Mouse (Mus musculus): ENCODE measurements around the gene Osgep. TPM values are rescaled to one million over a fixed set of nuclear protein-coding genes. Genes with fewer than 3 reads are reported as not detected.
"Not testable (repeated sequence)": the region's sequence is repeated elsewhere in the genome, so short reads cannot be mapped to it uniquely, and the experiment has no call there.

Gene Osgep
- total RNA-seq, 2 experiments from 2014 or later: 45.2 to 48.4 TPM

DNA sequence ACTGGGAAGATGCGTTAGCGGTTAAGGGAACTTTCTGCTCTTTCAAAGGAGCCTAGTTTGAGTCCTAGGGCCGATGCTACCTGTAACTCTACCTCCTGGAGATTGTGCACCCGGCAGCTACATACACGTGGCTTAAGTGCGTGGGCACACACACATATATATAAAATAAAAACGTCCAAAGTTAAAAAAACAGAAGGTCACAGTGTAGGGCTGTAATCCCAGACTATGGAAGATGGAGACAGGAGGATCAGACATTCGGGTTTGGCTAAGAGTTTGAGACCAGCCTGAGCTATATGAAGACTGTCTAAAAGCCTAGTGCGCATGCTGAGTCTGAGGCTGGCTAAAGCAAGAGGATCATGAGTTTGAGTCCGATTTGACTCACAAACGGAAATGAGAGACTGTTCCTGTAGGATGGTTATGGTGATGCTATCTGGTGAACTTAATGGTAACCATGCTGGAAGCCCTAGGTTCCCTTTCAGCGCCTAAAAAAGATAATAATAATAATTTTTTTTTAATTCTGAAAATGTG lies 6.9 kb upstream of the Osgep start:
- no peak for DNase-seq

DNA sequence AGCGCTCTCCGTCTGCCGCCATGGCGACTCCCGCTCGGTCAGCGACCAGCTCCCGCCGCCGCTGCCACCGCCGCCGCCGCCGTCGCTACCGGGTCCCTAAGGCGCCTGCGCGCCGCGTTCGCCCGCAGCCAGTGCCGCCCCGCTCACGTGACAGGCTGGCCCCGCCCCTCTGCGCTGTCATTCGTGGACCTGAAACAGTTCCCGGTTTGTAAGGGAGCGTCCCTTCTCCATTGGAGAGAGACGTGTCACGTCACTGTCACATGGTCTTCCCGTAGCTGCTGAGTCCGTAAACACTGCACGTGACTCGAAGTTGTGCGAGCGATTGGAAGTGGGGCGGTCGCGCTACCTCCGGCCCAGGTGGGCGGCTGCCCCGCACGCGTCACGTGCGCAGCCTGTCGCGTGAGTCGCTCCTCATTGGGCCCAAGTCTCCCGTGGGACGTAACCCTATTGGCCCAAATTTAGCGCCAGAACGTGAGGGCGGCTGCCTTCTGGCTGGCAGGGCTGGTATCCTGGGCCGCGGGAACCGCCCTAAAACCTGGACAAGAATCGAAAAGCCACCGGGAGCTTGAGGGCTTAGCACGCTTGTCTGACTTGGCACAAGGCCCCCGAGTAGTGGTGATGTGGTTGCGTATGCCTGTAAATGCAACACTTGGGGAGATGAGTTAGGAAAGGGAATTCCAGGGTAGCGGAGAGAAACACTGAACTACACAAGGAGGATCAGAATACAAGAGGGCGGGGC lies 6.2 kb upstream of the Osgep start, which contains the start of the genes Pip4p1 and Pnp:
TSS of gene Pip4p1 (minus strand) at position 103 of the 739 bp plus-strand sequence.
TSS of gene Pnp (plus strand) at position 329 of the 739 bp plus-strand sequence.
- DNase-seq: peak; percentile 99

DNA sequence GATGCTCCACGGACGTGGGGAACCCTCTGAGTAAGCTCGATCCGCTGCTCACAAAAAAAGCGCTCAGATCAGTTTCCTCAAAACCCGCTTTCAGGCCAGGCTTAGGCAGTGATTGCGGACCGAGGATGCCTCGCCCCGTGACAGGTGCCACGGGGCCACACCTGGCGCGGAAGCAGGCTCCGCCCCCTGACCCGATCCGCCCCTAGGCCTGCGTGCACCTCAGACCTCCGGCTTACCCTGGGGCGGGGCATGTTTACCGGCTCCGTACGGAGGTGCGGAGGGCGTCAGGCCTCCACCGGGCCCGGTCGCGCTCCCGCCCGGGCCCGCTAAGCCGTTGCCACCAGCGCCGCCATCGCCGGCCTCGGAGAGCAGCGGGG lies 5.7 kb upstream of the Osgep start:
- DNase-seq: peak; percentile 55

DNA sequence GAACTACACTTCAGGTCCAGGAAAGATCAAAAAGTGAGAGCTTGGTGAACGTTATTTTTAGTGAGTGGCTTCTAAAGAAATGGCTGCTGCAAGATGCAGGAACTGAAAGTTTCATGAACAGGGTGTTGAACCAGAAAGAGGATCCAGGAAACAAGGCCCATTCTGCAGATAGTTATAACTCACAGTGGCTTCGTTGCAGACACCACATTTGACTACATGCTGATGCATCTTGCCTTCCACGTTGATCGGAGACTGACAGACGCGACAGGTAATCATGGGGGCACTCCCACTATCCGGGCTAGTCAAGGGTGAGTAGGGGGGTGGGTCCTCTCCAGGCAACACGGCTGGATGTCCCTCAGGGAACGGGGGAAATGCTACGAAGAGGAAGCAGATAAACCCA lies 5.3 kb upstream of the Osgep start:
- DNase-seq: no peak

DNA sequence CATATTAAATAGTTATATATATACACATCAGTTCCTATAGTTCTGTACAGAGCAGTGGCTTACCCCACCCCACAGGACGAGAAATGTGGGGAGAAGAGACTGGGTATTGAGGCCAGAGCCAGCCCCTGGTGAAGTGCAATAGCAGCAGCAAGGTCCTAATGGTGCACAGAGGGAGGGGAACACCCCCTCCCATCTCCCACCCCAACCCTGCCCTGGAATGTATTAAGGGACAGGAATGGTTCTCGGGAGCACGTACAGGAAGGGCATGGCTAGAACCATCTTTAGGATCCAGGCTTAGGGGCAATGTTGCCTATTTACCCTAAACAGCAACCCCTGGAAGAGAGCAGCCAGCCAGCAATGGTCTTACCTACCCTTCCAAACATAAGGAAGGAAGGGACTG lies 2.7 kb upstream of the Osgep start:
- no peak for DNase-seq

DNA sequence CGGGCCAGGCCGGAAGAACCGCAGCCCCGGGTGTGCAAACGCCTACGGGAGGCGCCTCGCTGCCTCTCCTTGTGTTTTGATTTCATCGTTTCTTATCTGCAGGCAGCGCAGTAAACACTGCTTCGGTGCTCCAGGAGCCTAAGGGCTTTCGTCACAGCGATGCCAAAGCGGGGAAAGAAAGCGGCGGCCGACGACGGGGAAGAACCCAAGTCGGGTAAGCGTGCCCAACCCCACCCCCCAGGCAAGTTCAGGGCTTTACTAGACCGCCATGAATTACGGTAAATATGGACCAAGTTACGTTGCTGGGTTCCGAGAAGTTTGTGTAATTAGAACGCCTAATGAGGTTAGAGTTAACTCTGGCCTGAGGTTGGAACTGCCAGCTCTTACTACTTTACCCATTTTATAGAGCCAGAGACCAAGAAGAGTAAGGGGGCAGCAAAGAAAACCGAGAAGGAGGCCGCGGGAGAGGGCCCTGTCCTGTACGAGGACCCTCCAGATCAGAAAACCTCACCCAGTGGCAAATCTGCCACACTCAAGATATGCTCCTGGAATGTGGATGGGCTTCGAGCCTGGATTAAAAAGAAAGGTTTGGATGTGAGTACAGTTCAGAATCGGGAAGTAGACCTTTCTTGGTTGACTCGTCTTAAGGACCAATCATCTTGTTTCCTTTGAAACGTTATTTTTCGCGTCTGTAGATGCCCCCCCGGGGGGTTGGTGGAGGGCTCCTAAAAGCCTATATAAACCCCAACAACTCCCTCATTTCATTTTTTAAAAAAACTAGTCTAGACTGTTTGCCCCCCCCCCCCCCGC lies 623 bp upstream of the Osgep start:
- no peak for DNase-seq

DNA sequence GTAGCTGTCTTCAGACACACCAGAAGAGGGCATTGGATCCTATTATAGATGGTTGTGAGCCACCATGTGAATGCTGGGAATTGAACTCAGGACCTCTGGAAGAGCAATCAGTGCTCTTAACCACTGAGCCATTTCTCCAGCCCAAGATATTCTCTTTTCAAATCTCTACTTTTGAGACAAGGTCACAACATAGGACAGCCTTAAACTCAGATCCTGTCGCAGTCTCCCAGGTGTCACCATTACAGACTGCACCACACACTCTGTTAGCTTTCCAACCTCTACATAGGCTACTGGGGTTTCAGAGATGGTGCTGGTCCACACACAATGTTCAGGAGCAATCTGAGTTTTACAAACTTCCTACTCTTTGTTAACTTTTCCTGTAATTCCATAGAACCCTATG lies 1.3 kb downstream of the Osgep start:
- not testable (repeated sequence) for DNase-seq

DNA sequence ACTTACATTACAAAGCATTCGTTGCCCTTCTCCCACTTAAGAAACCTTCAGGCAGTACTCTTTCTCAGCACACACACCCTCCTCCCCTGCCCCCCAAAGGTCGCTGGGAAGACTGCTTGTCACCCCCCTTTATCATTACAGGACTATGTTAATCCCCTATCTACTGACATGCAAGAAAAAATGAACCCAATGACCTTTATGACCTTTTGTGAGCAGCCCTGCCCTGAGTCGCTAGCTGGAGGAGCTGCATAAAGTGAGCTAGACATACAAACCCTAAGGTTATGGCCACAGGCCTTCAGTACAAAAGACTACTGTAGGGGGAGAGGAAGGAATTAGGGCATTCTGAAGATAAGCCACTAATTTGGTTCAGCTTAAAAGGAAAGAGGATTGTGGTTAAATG lies 13.3 kb downstream of the Osgep start:
- DNase-seq: no peak

DNA sequence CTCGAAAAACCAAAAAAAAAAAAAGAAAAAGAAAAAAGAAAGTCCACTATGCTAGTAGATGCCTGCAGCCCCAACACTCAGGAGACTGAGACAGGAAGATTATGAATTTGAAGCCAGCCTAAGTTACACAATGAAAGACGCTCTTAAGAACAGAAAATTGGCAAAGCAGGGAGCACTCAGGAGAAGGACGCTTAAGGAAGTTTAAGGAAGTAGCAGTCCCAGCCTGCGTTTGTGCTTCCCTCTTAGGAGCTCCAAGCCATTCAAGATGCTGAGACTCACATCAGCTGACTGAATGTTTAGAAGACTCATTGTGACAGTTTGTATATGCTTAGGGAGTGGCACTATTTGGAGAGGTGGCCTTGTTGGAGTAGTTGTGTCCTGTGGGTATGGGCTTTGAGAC lies 16.6 kb downstream of the Osgep start:
- no peak for DNase-seq

DNA sequence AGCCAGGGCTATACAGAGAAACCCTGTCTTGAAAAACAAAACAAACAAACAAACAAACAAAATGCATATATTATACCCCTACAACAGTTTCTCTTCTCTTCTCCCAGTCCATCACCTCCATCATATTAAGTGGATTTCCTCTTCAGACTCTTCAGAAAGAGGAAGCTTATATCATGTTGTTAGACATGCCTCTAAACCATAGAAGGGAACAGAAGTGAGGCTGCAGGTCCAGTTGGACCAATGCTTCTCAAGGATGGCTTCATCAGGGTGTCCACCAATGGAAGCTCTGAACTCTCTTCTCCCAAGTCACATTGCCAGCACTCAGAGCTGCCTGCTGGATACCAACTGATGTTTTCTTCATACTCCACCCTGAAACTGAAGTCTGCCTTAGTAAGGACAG lies 19.4 kb downstream of the Osgep start:
- DNase-seq: not testable (repeated sequence)

DNA sequence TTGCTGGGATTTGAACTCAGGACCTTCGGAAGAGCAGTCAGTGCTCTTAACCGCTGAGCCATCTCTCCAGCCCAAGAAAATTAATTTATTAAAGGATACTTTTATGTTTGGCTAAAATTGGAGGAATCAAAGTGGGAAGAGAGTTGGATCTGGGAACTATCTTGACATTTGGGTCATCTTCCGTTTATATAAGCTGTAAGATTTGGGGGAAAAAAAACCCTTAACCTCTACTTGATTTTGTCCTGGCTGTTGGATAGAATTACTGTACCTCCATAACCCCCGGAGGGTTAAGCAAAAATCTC lies 19.9 kb downstream of the Osgep start:
- DNase-seq: no peak

DNA sequence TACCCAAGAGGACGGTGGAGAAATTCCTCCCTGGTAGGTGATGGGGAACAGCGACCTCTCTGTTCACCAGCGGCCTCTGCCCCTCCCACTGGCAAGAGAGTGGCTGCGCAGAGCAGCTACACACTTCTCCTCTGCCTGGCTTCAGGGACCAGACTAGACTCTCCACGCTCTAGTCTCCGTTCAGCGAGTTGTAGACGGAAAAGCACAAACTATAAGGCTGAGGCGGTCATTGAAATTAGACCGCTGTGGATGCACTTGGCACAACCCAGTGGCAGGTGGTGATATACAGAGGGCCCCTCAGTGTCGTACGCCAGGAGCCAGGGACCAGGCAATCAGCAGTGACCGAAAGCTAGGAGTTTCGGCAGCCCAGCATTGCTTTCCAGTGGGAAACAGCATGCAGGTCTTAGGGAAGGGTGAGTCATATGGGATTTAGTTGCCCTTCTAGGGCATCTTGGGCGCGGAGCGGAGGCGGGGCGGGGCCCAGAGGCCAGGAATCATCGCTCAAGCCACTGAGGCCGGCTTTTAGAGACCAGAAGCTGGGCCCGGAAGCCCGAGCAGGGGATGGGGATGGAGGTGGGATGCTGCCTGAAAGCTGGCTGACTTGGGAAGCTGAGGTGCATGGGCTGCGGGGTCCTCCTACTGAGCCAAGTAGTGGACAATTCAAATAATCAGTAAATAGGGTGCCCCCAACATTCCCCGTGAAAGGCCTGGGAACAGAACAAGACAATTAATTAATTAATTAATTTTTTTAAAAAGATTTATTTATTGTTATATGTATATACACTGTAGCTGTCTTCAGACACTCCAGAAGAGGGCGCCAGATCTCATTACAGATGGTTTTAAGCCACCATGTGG lies 20.5 kb downstream of the Osgep start:
- no peak for DNase-seq

DNA sequence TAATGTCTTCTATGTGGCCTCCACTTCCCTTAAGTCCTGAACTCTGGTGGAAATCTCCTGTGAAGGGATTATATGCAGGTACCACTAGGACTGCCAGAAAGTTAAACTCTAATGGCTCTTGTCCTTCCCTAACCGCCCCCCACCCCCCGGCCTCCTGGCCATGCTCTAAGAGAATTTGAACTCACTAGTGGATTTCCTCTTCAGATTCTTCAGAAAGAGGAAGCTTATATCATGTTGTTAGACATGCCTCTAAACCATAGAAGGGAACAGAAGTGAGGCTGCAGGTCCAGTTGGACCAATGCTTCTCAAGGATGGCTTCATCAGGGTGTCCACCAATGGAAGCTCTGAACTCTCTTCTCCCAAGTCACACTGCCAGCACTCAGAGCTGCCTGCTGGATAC lies 26.7 kb downstream of the Osgep start:
- not testable (repeated sequence) for DNase-seq

DNA sequence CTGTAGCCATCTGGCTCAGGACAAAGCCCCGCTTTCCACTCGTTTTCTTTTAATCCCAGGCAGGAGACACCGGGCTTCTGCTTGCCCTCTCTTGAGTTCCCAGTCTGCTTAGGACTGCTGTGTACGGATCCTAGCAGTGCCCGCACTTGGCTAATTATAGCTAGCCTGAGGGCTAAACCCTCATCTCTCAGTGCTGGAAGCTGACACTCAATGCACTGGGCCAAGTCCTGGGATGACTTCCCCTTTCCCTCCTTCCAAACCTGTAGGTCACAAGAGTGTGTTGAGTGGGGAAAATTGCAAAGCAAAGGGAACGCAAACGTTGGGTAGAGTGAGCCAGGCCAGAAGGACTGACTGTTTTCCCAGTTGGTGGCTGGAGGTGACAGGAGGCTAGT lies 27.3 kb downstream of the Osgep start, which contains the start of gene Klhl33:
TSS of gene Klhl33 (minus strand) at position 134 of the 392 bp plus-strand sequence.
- peak; percentile 24 for DNase-seq

DNA sequence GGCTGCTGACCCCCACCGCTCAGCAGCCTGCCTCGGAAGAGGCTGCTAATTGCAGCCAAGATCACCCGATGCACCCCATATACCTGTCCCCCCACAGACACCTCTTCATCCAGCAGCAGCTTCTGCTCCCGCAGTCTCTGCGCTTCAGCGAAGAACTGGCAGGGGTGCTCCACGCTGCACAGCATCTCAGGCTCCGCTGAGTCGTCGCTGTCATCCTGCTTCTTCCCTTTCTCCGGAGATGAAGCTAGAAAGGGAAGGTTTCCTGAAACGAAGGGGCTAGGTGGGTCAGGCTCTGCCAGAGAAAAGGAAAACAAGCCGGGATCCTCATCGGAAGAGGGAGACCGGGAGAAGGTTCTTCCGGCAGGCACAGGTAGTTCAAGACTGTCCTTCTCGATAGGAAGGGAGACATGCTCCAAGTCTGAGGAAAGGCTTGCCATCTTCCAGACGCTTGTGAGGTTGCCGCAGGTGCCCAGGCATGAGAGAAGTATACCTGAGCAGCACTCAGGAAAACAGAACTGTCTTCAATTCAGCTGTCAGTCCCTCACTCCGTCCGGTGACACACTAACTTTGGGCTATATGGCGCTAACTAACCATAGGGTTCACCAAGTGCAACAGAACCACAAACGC lies 27.8 kb downstream of the Osgep start:
- peak; percentile 25 for DNase-seq

DNA sequence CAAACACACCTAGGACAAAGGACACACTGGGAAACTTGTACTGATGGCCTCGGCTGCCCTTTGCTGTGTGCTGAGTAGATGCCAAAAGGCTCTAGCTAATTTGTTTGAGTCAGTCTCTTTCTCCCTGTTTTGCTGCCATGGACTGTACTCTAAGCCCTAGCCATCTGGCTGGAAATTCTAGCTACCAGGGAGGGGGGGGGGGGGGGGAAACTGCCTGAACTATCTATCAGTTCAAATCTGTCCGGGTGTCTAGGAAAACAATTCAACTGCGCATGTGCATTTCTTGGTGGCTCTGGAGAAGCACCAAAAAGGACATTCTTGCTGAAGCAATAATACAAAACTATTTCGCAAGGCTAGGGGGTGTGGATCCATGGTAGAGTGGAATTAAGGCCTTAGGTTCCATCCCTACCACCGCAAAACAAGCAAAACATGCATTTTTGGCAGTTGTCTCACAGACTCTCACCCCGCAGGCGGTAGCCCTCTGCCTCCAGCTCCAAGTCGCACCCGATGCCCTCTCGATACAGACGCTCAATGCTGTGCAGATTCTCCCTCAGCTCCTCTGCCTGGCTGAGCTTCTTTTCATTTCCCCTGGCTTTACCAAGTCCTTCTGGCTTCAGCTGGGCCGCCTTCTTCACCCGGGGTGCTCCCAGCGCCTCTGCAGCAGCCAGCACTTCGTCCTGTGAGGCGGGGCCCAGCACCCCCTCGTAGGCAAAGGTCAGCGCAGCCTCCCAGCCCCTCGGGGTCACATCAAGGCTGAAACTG lies 28.5 kb downstream of the Osgep start:
- DNase-seq: peak; percentile 39

DNA sequence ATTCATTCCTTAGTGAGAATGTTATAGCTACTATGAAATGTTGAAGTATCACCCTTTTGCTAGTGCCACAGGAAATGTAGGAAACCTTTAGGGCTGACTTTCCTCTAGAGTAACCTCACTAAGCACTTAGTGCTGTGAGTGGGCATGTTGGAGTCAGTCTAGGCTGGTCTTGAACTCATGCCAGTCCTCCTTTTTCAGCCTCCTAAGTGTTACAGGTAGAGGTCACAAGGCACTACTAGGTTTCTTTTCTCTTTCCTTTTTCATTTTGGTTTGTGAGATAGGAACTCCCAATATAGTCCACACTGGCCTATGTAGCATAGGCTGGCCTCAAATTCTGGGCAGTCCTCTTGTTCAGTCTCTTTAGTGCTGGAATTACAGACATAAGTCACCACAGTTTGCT lies 29.3 kb downstream of the Osgep start:
- no peak for DNase-seq

DNA sequence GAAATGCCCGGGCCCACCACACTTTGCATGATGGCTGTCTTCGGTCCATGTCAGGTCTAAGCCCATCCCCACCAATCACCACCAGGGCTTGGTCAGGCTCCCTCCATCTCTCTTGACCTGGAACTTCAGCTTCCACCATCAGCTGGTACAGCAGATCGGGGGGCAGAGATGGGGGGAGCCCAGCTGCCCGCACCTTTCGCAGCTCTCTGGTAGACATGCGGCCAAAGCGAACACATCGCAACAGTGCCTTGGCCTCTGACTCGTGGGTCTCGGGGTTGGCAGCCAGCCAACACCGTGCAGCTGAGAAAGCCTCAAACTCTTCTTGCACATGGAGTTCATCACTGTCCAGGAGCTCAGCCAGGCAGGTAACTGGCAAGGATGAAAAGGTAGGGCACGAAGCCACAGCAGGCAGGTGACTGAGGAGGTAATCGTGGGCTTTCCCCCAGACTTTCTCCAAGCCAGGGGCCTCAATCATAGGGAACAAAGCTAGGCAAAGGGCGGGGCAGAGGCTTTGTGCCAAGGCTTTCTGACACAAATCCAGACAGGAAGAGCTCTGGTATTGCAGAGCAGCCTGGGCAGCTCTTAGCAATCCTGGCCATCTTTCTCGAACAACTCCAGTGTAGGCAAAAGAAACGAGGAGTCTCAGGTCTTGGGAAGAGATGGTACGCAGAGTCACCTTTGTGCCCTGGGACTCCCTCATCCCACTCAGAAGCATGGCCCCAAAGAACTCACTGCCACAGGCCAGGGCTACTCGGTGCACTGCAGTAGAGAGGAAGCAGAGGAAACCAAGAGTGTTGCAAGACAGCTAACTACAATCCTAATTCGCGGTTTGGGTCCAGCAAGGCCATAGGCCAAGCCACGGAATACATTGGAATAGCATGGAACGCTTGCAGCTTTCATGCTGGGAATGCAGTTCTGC lies 31.9 kb downstream of the Osgep start:
- DNase-seq: peak; percentile 12

DNA sequence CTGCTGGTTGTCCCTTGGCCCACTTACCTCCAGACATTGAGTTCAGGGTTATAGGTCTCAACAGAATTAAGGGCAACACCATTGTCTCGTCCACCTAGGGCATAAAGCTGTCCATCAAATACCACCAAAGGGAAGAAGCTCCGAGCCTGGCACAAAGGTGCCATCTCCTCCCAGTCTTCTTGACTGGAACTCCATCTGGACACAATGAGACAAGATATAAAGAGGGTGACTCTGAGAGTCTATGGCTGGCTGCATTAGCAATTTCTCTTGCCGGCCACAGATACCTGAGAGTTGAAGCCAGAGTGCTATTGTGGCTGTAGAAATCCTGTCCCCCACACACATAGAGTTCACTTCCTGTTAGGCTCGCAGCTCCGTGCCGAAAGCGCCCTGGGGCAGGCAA lies 32.6 kb downstream of the Osgep start:
- DNase-seq: no peak

DNA sequence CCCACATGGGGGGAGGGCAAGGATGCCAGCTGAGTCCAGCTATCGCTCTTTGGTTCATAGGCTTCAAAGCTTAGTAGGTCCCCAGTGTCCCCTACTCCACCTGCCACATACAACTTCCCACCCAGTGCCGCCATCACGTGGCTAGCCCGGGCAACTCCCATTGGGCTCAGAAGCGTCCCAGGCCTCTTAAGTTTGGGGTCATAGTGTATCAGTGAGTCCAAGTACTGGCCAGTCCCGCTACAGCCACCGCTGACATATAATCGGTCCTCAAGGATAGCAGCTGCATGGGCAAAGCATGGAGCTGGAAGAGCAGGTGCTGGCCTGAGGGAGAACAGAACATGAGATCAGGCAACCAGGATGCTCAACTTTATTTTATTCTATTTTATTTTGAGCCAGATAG lies 33.1 kb downstream of the Osgep start:
- no peak for DNase-seq

Measured in gastrocnemius, postnatal 10 days (tissue).